Mouse (Mus musculus): ENCODE measurements at regions not wholly inside any gene's neighbourhood (a gene's known extent, or its start where the extent isn't known, plus 50 kb on each side); places are given as distances from the start of the nearest gene placed in this dataset.
A peak's percentile ranks its signal among the peaks of the same experiment; 100 is the strongest.

DNA sequence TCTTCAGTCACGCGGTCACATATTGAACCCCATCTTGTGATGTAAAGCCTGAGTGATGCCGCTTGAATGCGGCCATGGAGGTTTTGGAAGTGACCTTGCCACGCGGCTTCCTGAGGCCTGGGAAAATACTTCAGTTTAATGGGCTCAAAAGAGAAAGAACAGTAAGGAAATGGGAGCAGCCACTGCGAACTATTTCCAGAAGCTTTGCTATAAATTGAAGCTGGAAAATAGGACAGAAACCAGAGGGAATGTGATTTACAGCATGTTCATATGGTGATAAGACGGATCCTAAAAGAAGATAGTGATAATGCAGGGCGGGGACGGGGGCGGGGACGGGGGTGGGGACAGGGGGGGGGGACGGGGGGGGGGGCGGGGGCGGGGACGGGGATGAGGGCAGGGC is 52.7 kb upstream of the Trpc4 start:
- WGBS, result 78% methylated on average over 10 of the region's 16 CpGs
- no peak overlapping the region for H3K4me2 ChIP-seq
- no peak overlapping the region for H3K27ac ChIP-seq
- no peaks in the 10 kb centered on the region for H3K9me3 ChIP-seq
- no peak overlapping the region for H3K4me3 ChIP-seq
- H3K9ac ChIP-seq, result no peak overlapping the region
- H3K27me3 ChIP-seq, result no peaks in the 10 kb centered on the region
- ATAC-seq (ENCODE audit: borderline replicate concordance, extremely low read depth, low FRiP score, low TSS enrichment), result no peak
- no peaks in the 10 kb centered on the region for H3K4me1 ChIP-seq
- H3K36me3 ChIP-seq, result no peaks in the 10 kb centered on the region

- no peaks in the 10 kb centered on the region for H3K9me3 ChIP-seq
- H3K27me3 ChIP-seq, result no peaks in the 10 kb centered on the region
- H3K9ac ChIP-seq, result no peak overlapping the region
- peaks cover 6% of the 10 kb centered on the region; the same call in 1 of the 2 replicates for H3K4me1 ChIP-seq
- no peak for ATAC-seq (ENCODE audit: borderline replicate concordance, extremely low read depth, low FRiP score, low TSS enrichment)
- H3K36me3 ChIP-seq, result no peaks in the 10 kb centered on the region
- H3K4me2 ChIP-seq, result no peak overlapping the region
- WGBS, result 48% methylated on average over 6 of the region's 6 CpGs
- H3K27ac ChIP-seq, result no peak overlapping the region
- no peak overlapping the region for H3K4me3 ChIP-seq
Observed at GRCm38 (mm10) chr3:54083634-54084033, 72.2 kb upstream of the Trpc4 start.

DNA sequence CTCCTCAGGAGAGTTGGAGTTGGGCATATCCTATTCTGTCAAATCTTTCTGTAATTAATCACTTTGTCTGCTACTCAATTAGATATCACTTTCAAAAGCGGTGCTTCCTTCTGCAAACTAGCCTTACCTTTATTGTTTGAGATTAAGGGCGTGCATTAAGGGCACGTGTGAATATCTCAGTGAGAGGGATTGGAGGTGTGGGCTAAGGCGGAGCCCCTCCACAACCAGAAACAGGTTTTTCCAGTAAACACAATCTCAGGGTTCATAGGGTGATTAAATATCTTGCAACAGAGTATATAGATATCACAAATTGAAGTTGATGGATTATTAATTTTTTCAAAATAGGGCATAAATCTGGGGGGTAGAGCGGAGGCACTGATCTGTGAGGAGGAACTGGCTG is 79.4 kb upstream of the Trpc4 start:
- 51% methylated on average over 5 of the region's 5 CpGs for WGBS
- Histone ChIP-seq H3K9ac (no peak overlapping the region), H3K4me1 (no peaks in the 10 kb centered on the region), H3K27me3 (no peaks in the 10 kb centered on the region), H3K4me3 (no peak overlapping the region), H3K4me2 (no peak overlapping the region), H3K9me3 (no peaks in the 10 kb centered on the region), H3K36me3 (no peaks in the 10 kb centered on the region), H3K27ac (no peak overlapping the region)
- no peak for ATAC-seq (ENCODE audit: borderline replicate concordance, extremely low read depth, low FRiP score, low TSS enrichment)

- no peaks in the 10 kb centered on the region for H3K27me3 ChIP-seq
- no peak overlapping the region for H3K4me2 ChIP-seq
- H3K36me3 ChIP-seq, result no peaks in the 10 kb centered on the region
- WGBS, result 37% methylated on average over 1 of the region's 1 CpGs
- no peaks in the 10 kb centered on the region for H3K9me3 ChIP-seq
- no peaks in the 10 kb centered on the region for H3K4me1 ChIP-seq
- no peak overlapping the region for H3K27ac ChIP-seq
- H3K9ac ChIP-seq, result no peak overlapping the region
- no peak overlapping the region for H3K4me3 ChIP-seq
- ATAC-seq (ENCODE audit: borderline replicate concordance, extremely low read depth, low FRiP score, low TSS enrichment), result peak; percentile 67; the same call in 1 of the 2 replicates
Observed at GRCm38 (mm10) chr3:54060653-54061052, 95.2 kb upstream of the Trpc4 start.

- Histone ChIP-seq H3K27ac (no peak overlapping the region), H3K36me3 (no peaks in the 10 kb centered on the region), H3K4me1 (no peaks in the 10 kb centered on the region), H3K9me3 (no peaks in the 10 kb centered on the region), H3K9ac (no peak overlapping the region), H3K27me3 (no peaks in the 10 kb centered on the region), H3K4me2 (no peak overlapping the region), H3K4me3 (no peak overlapping the region)
- ATAC-seq (ENCODE audit: borderline replicate concordance, extremely low read depth, low FRiP score, low TSS enrichment), result no peak
- 73% methylated on average over 7 of the region's 7 CpGs for WGBS
Observed at GRCm38 (mm10) chr3:54054376-54054775, 101.5 kb upstream of the Trpc4 start.

- Histone ChIP-seq H3K27me3 (no peaks in the 10 kb centered on the region), H3K36me3 (no peaks in the 10 kb centered on the region), H3K4me3 (no peak overlapping the region), H3K4me2 (no peak overlapping the region), H3K9ac (no peak overlapping the region), H3K27ac (no peak overlapping the region), H3K9me3 (no peaks in the 10 kb centered on the region), H3K4me1 (no peaks in the 10 kb centered on the region)
- no peak for ATAC-seq (ENCODE audit: borderline replicate concordance, extremely low read depth, low FRiP score, low TSS enrichment)
- WGBS, result 44% methylated on average over 2 of the region's 2 CpGs
Observed at GRCm38 (mm10) chr3:54049370-54049769, 106.5 kb upstream of the Trpc4 start.

- Histone ChIP-seq H3K36me3 (no peaks in the 10 kb centered on the region), H3K9me3 (no peaks in the 10 kb centered on the region), H3K27ac (no peak overlapping the region), H3K4me2 (no peak overlapping the region), H3K4me1 (no peaks in the 10 kb centered on the region), H3K27me3 (no peaks in the 10 kb centered on the region), H3K9ac (no peak overlapping the region), H3K4me3 (no peak overlapping the region)
- no peak for ATAC-seq (ENCODE audit: borderline replicate concordance, extremely low read depth, low FRiP score, low TSS enrichment)
- 78% methylated on average over 3 of the region's 3 CpGs for WGBS
Observed at GRCm38 (mm10) chr3:54048091-54048670, 107.7 kb upstream of the Trpc4 start.

DNA sequence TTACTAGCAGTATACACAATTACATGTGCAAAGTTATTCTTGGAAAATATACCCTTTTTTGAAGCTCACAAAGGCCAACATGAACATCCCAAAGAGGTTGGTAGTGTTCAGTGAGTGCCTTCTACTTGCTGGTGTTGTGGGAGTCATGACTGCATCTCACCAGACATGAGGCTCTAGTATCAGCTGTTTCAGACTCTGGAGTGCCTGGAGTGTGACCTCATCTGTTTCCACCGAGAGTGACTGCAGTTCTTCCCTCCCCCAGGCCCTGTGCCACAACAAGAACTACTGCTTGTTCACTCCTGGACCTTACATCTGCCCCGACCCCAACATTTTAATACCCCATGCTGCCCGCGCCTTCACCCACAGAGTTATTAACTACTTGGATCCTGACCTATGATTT is 128.5 kb upstream of the Trpc4 start:
- H3K4me3 ChIP-seq, result no peak overlapping the region
- no peak overlapping the region for H3K27ac ChIP-seq
- ATAC-seq (ENCODE audit: borderline replicate concordance, extremely low read depth, low FRiP score, low TSS enrichment), result no peak
- H3K9ac ChIP-seq, result no peak overlapping the region
- H3K27me3 ChIP-seq, result no peaks in the 10 kb centered on the region
- no peak overlapping the region for H3K4me2 ChIP-seq
- no peaks in the 10 kb centered on the region for H3K4me1 ChIP-seq
- H3K9me3 ChIP-seq, result no peaks in the 10 kb centered on the region
- 56% methylated on average over 4 of the region's 4 CpGs for WGBS
- H3K36me3 ChIP-seq, result no peaks in the 10 kb centered on the region

DNA sequence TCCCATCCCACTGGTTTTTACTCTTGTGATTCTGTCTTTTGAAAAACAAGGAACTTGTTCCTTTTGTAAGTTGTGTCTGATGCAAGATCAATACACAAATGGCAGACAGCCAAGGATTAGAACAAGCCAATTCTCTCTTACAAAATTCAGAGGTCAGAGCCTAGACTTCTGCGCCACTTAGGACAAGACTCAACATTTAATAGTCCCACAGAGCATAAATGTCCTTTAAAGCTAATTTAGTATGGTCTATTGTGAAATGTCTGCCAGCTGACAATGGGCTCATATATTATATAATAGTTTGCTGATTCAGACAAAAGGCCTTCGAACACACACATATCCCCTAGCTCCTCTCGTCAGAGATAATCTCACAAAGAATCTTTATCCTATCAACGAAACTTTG is 135.6 kb upstream of the Trpc4 start:
- H3K9me3 ChIP-seq, result no peaks in the 10 kb centered on the region
- WGBS, result 66% methylated on average over 4 of the region's 4 CpGs

GRCm38 (mm10) chr3:54017943-54018649 is 137.7 kb upstream of the Trpc4 start:
- no peaks in the 10 kb centered on the region for H3K36me3 ChIP-seq
- no peak for ATAC-seq (ENCODE audit: borderline replicate concordance, extremely low read depth, low FRiP score, low TSS enrichment)
- no peak overlapping the region for H3K9ac ChIP-seq
- WGBS, result 40% methylated on average over 4 of the region's 4 CpGs
- H3K27me3 ChIP-seq, result no peaks in the 10 kb centered on the region
- no peak overlapping the region for H3K27ac ChIP-seq
- H3K4me3 ChIP-seq, result no peak overlapping the region
- no peak overlapping the region for H3K4me2 ChIP-seq
- H3K9me3 ChIP-seq, result no peaks in the 10 kb centered on the region
- H3K4me1 ChIP-seq, result no peaks in the 10 kb centered on the region

More for the DNA sequence above, 135.6 kb upstream of the Trpc4 start:
- Histone ChIP-seq H3K4me1 (no peaks in the 10 kb centered on the region), H3K4me2 (no peak overlapping the region), H3K4me3 (no peak overlapping the region), H3K9ac (no peak overlapping the region), H3K27ac (no peak overlapping the region), H3K27me3 (no peaks in the 10 kb centered on the region), H3K36me3 (no peaks in the 10 kb centered on the region)
- no peak for ATAC-seq (ENCODE audit: borderline replicate concordance, extremely low read depth, low FRiP score, low TSS enrichment)

GRCm38 (mm10) chr3:54016877-54017276 is 139.0 kb upstream of the Trpc4 start:
- H3K4me3 ChIP-seq, result no peak overlapping the region
- 77% methylated on average over 5 of the region's 5 CpGs for WGBS
- no peak overlapping the region for H3K9ac ChIP-seq
- H3K36me3 ChIP-seq, result no peaks in the 10 kb centered on the region
- no peak overlapping the region for H3K27ac ChIP-seq
- H3K9me3 ChIP-seq, result no peaks in the 10 kb centered on the region
- no peak overlapping the region for H3K4me2 ChIP-seq
- no peaks in the 10 kb centered on the region for H3K27me3 ChIP-seq
- no peak for ATAC-seq (ENCODE audit: borderline replicate concordance, extremely low read depth, low FRiP score, low TSS enrichment)
- H3K4me1 ChIP-seq, result no peaks in the 10 kb centered on the region

GRCm38 (mm10) chr3:54011016-54011415 is 144.8 kb upstream of the Trpc4 start:
- Histone ChIP-seq H3K36me3 (no peaks in the 10 kb centered on the region), H3K9me3 (no peaks in the 10 kb centered on the region), H3K4me2 (no peak overlapping the region), H3K4me1 (no peaks in the 10 kb centered on the region), H3K27me3 (no peaks in the 10 kb centered on the region), H3K9ac (no peak overlapping the region), H3K27ac (no peak overlapping the region), H3K4me3 (no peak overlapping the region)
- WGBS, result 80% methylated on average over 2 of the region's 2 CpGs
- ATAC-seq (ENCODE audit: borderline replicate concordance, extremely low read depth, low FRiP score, low TSS enrichment), result no peak

Measured in lung, embryonic 15.5 days (tissue).